Mouse (Mus musculus) CD4-positive, CD25-positive, alpha-beta regulatory T cell, adult 2 months (primary cell): Measurements from ENCODE around the gene Pgpep1l.
A peak's percentile ranks its signal among the peaks of the same experiment; 100 is the strongest.

Source experiments
- DNase-seq: peaks from one replicate; pipeline ENCODE4 v3.0.0-alpha.2; 2012; ENCODE audit warnings: low read depth, low spot score

Pgpep1l gene

GRCm38 (mm10) chr7:68215522-68216070, 48.4 kb downstream of the Pgpep1l start:
- no peak for DNase-seq

DNA sequence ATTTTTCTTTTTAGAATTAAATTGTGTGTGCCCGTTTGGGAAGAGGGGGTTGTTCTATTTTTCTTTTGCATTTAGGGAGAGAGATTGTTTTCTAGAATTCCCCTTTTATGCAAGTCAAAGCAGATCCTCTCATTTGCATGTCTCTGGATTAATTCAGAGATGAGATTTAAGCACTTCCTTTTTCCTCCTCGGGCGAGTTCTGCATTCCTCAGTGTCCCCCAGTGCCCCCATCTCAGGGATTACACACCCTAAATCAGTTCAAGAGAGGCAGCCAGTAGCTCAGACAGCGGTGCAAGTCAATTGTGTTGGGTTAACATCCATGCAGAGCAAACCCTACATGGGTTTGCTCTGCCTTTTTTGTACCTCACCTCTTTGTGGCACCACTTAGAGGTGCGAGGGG, 50.2 kb downstream of the Pgpep1l start:
- no peak for DNase-seq

DNA sequence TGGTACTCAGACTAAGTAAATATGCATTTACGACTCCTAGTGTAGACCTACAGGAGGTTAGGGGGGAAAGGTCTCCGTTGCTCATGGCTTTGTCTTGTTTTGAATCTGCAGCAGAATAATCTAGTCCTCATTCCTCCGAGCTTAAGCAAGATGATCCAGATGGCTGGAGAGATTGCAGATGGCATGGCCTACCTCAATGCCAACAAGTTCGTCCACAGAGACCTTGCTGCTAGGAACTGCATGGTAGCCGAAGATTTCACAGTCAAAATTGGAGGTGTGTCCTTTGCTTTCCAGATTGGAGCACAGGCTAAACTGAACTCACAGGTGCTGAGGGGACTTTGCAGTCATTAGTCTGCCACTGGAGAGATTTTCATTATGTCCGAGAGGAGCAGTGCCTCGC, 52.1 kb downstream of the Pgpep1l start:
- no peak for DNase-seq

GRCm38 (mm10) chr7:68210417-68210816, 53.6 kb downstream of the Pgpep1l start:
- DNase-seq, result no peak

- DNase-seq, result peak; percentile 36
Observed at GRCm38 (mm10) chr7:68209039-68209438, 55.0 kb downstream of the Pgpep1l start.

- DNase-seq, result peak; percentile 71
Observed at GRCm38 (mm10) chr7:68205776-68206427, 58.1 kb downstream of the Pgpep1l start.

GRCm38 (mm10) chr7:68199609-68200008, 64.4 kb downstream of the Pgpep1l start:
- no peak for DNase-seq

GRCm38 (mm10) chr7:68193958-68194695, 69.9 kb downstream of the Pgpep1l start:
- DNase-seq, result no peak

GRCm38 (mm10) chr7:68189691-68190456, 74.2 kb downstream of the Pgpep1l start:
- peak; percentile 85 for DNase-seq

DNA sequence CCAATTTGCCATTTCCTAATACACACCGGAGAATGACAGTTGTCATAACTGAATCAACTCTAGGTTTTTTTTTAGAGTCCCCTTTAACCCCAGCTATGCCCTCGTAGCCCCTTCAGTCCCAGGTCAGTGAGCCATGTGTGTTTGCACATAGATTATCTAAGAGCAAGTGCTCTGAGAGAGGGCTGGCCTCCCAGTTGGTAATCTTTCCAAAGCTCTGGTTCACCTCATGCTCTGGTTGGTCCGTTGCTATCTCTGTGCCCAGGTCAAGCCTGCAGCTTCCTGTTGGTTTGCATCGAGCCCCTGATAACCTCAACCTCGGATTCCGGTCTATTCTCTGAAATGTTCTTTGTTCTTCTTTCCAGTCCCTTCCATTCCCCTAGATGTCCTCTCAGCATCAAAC, 74.8 kb downstream of the Pgpep1l start:
- no peak for DNase-seq
